Mouse (Mus musculus) thymus, postnatal 0 days (tissue): ENCODE results near the gene Vps37b. TPM values are rescaled to one million over a fixed set of nuclear protein-coding genes. Genes with fewer than 3 reads are reported as not detected.

Experiments used
- DNase-seq: peaks from one replicate; pipeline ENCODE4 v3.0.0-alpha.2; 2015; ENCODE audit warnings: low spot score
- polyA plus RNA-seq: library from polyadenylated mRNA; unstranded; fragments of >200 nt; fragmentation: Nextera tagmentation; extraction: Ambion mirVana; gene quantifications from 2 replicates; pipeline ENCODE4 v1.2.1, GENCODE M21; 2015

The Vps37b gene
- polyA plus RNA-seq, 1 experiment from 2014 or later: 32.8 TPM

GRCm38 (mm10) chr5:124046741-124047401 is 14.8 kb upstream of the Vps37b start:
- no peak for DNase-seq

DNA sequence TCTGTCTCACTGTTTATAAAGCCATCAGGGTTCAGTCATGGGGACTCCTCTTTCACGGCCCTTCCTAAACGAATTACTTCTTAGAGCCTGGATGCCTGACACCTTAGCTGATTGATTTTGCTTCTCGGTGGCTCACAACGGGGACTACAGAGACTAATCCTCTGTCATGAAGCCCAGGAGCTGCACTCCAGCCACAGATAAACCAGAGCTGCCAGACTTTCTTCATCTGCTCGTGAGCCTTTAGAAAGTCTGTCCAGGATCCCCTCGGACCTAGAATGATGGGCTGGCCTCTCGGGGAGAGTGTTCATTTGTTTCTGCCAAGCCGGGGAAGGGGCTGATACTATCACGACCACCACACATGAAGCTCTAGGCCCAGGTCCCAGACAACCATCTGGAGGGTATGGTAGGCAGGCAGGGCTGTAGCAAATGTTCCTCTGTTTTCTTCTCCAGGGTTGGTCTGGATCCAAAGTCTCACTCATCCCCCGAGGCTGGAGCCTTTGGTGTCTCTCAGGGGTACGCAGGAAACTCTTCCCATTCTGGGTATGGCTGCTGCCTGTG is 13.5 kb upstream of the Vps37b start:
- no peak for DNase-seq

DNA sequence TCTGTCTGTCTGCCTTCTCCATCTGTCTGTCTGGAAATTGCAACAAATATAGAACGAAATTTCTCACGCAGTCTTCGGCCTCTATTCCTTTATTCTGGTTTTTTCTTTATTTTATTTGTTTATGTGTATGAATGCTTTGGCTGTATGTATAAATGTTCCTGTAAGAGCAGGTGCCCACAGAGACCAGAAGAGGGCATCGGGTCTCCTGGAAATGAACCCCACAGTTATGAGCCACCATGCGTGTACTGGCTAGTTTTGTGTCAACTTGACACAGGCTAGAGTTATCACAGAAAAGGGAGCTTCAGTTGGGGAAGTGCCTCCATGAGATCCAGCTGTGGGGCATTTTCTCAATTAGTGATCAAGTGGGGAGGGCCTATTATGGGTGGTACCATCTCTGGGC is 11.9 kb upstream of the Vps37b start:
- no peak for DNase-seq

DNA sequence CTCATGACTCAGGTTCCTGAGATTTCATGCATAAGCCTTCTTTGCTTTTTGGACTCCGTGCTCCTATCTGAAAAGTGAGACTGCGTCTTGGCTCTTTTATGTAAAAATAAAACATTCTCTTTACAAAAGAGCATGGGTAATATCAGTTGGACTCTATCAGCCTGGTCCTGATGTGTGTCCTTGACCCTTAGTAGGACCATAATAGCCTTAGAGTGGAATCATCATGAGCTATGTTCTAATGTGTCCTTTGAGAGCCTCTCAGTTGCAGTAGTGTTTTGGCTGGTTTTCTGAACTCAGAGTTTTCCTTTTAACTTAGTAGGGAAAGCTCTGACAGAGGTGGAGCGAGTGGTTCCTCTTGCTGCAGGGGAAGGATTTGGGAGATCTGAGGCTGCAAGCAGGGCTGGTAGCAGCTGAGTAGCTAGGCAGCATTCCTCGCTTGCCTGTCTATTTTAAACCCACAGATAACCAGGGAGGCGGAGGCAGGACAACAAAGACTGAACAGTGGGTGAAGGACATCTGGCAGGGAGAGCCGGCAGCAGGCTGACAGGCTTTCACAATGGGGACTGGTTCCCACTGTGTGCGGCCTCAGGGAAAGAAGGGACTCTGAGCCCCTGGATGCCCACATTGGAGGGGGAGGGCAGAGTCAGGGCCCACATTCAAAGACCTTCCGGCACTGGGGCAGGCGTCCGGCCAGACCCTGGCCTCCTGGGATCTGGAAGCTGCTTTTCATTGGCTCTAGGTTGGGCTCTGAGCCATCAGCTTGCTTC is 11.3 kb upstream of the Vps37b start:
- DNase-seq: no peak

GRCm38 (mm10) chr5:124041097-124041496 is 9.0 kb upstream of the Vps37b start:
- no peak for DNase-seq

DNA sequence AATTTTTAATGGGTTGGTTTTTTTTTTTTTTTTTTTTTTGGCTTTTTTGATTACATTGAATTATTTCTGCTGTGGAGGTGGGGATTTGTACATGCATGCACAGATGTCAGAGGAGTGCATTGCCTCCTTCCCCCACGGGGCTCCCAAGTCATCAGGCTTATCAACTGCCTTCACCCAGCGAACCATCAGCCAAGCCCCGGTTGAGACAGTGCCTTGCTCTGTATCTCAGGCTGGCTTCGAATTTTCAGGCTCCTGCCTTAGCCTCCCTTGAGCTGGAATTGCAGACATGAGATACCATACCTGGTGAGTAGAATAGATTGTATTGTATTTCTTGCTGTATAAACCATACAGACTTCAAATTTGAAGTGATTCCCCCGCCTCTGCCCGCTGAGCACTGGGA is 7.5 kb upstream of the Vps37b start:
- no peak for DNase-seq

DNA sequence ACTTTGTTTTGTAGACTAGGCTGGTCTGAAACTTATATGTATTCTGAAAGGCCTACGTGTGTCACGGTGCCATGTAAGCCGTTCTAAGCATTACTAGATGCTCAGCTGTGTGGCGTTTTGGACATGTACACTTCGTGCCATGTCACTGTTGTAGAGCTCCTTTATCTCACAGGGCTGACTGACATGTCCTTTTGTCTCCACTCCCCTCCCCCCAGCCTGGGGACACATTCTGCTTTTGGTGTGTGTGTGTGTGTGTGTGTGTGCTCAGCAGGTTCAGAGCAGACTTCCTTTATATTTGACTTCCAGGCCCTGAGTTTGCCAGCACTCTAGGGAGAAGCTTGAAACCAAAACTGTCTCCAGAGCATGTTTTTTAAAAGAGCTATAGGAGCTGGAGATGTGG is 4.8 kb upstream of the Vps37b start:
- peak; percentile 48 for DNase-seq

- DNase-seq: no peak
Measured at GRCm38 (mm10) chr5:124036341-124036740, 4.3 kb upstream of the Vps37b start.

DNA sequence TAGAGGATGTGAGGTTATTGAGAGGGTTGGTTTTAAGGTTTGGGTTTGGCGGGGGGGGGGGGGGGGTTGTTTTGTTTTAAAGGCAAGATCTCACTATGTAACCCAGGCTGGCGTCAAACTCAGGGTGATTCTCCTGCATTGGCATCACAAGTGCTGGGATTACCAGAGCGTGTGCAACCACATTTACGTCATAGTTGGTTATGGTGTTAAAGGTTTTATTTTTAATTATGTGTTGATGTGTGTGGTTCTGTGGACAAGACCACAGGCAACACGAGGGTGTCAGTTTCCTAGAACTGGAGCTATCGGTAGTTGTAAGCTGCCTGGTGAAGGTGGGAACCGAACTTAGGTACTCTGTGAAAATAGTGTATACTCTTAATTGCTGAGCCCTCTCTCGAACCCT is 3.7 kb upstream of the Vps37b start:
- peak; percentile 29 for DNase-seq

- no peak for DNase-seq
Measured at GRCm38 (mm10) chr5:124035406-124035805, 3.3 kb upstream of the Vps37b start.

DNA sequence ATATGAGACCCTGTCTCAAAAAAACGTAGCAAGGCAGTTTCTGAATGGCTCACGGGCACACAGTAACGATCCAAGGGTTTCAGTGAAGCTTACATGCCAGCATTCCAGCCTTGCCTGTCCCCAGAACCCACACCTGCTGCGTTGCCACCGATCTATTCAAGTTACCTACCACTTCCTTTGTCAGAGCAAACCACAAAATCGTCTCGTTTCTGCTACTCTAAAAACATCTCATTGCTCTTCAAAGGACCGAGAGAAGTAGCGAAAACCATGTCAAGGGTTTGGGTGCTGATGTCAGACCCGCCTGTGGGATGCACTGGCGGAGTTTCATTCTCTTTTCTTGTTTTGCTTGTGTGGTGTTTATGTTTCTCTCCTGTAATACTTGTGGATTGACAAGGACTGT is 2.4 kb upstream of the Vps37b start:
- DNase-seq: peak; percentile 95

DNA sequence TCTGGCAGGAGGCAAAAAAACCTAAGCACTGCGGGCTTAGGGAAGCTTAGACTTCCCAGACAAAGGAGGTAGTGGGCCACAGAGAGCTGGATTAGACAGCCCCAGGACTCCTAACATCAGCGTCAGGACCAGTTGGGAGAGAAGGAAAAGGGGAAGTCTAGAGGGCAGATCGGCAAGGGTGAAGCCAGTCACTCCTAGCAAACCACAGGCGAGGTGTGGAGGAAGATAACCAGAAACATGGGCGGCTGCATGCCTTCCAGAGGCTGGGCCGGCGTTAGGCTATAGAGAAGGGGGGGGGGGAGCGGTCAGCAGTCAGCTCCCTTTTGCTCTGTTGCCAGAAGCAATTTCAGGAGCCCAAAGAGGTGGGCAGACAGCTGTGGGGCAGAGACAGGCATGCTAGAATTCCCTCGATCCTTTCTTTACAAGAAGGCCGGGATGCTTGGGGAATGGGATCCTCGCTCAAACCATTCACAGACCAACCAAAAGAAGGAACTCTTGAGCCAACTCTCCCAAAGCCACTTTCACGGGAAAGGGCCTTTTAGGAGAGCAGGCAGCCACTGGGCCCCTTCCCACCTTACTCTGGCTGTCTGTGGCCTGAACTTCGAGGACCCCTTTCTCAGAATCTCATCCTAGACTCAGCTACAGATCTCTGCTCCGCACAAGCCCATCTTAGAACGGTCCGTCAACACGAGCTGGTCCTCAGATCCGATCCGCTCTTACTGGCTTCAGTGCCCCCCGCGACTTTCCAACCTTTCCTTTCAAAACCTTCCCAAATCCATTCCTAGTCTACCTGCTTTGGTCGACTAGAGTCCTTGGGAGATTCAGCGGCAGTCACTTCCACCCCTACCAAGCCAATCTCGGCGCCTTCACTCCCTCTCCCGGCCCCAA is 758 bp downstream of the Vps37b start:
- no peak for DNase-seq

DNA sequence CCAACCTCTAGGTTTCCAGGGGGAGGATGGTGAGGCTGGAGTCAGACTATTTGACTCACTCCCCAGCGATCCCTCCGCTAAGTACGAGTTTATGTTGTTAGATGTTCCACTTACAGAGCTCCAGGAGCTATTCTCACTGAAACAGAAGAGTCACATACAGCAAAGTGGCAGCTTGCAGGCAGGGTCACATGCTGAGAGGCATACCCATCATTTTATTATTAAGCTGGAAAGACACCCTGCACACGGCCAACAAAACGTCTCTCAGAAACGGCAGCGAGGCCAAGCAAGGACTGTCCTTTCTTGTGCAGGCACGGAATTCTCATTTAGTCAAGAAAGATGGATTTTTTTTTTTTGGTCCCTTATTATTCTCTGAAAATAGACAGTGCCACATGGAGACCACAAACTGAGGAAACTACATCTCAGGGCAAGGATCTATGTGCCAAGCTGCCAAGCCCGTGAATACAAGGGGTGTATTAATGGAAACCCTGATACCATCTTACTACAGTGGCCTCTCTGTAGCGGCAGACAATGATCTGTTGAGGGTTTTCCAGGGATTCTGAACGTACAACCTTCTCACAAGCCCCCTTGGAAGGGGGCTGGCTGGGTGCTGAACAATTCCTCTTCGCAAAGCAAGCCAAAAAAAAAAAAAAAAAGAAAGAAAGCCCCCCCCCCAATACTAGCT is 1.5 kb downstream of the Vps37b start:
- no peak for DNase-seq

- no peak for DNase-seq
Measured at GRCm38 (mm10) chr5:124029220-124030035, 2.6 kb downstream of the Vps37b start.

GRCm38 (mm10) chr5:124028680-124029079 is 3.4 kb downstream of the Vps37b start:
- DNase-seq: peak; percentile 56

DNA sequence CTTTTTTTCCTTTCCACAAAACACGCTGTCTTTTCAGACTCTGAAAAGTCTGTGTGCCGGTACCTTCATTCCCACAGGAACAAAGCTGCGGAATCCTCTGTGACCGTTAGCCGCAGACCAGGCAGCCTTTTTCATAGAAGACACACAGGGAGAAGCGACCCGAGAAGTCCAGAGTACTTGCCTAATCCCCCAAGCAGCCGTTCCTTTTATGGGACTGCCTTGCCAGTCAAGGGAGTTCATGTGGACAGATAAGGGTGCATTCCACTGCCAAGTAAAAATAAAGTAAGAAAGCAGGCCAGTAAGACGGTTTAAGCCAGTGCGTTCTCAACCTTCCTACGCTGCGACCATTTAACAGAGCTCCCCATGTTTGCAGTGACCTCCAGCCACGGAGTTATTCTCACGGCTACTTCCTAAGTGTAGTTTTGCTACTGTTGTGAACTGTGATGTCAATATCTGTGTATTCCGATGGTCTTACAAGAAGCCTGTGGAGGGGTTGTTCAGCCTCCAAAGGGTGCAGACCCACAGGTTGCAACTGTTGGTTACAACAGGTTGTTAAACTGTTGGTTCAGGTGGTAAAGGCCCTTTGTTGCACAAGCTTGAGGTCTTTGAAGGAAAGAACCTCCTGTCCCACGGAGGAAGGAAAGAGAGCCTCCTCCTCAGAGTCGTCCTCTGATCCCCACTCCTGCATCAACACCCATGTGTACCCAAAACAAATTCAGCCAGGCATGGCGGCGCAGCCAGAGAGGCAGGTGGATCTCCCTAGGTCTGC is 4.2 kb downstream of the Vps37b start:
- no peak for DNase-seq

- no peak for DNase-seq
Measured at GRCm38 (mm10) chr5:124026568-124026967, 5.5 kb downstream of the Vps37b start.

DNA sequence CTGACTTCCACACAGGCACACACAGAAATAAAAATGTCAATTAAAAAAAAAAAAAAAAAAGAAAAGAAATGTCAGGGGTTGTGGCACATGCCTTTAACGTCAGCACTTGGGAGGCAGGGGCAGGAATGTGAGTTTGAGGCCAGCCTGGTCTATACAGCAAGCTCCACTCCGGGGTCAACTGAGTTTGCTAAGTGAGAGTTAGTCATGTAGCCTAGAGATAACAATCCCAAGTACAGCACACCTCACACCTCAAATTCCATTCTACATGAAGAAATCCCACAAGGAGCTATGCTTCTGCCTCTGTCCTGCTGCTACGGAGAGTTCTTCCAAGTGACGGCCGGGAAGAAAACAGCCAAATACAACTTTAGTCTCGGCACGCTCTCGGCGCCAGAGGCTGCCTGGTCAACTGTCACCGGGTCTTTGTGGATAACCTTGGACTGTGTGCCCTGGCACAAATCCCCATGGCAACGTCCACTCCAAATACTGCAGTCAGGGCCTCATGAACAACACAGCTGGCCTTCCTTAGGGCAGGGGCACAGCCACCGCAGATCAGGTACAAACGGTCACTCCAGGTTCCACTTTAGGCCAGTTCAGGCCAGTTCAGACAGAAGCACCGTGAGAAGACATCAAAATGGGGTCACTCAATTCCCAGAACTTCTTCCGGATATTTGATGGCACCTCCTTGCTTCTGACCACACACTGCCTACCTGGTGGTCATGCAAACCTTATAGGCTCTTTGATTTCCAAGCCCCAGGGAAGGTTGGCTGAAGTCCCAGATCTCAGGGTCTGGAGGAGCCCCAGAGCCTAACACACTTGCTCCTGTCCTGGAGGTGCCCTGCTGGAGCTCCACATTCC is 6.3 kb downstream of the Vps37b start:
- DNase-seq: no peak

- no peak for DNase-seq
Measured at GRCm38 (mm10) chr5:124025146-124025545, 6.9 kb downstream of the Vps37b start.
